ENCODE assay signal across 18 mouse cellular contexts in the genomic region with DNA sequence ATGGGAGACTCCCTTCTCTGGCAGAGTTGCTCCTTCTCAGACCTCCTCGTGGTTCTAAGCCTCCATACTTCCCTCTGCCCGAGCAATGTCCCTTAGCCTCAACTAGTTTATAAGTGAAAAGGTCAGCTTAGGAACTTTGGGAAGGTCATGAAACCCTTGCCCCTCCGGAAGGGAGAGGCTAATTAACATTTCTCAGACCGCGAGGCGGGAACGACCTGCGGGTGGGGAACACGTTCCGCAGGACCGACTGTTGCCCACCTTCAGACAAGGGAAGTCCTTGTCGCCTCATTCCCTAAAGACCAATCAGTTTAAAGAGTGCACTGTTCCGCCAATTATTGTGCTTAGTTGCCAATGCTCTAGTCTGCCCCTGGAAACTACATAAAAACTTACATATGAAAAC.
"Had no signal": no experiment of that assay in that cellular context is flagged by ENCODE, and none has a peak within 500 bp of the region (broad histone marks: within the 10 kb centered on the region; RNA-seq: fewer than 3 reads in every experiment).

No protein-coding gene starts in this region.

- H3K9me3 ChIP-seq: midbrain, embryonic 10.5 days; neural tube, embryonic 13.5 days; neural tube, embryonic 15.5 days had no signal

- H3K27me3 ChIP-seq: midbrain, embryonic 12.5 days; neural tube, embryonic 13.5 days; neural tube, embryonic 15.5 days had no signal

- H3K4me3 ChIP-seq: midbrain, embryonic 10.5 days; midbrain, embryonic 12.5 days; myocyte; neural tube, embryonic 13.5 days; neural tube, embryonic 15.5 days had no signal

- DNase-seq: lung, embryonic 14.5 days; lung, postnatal 10 days; lung, postnatal 4 days; midbrain, embryonic 14.5 days; retina, postnatal 1 day; right cerebral cortex, adult 18-20 months; right cerebral cortex, postnatal 25 days; right cerebral cortex, postnatal 4 days; spleen, adult 18-20 months; thymus, adult 18-20 months; thymus, postnatal 14 days; thymus, postnatal 36 days had no signal

- H3K4me1 ChIP-seq: midbrain, embryonic 10.5 days; midbrain, embryonic 12.5 days; neural tube, embryonic 13.5 days; neural tube, embryonic 15.5 days had no signal

- ATAC-seq: midbrain, embryonic 16.5 days had no signal

- H3K36me3 ChIP-seq: midbrain, embryonic 10.5 days; midbrain, embryonic 12.5 days; neural tube, embryonic 13.5 days; neural tube, embryonic 15.5 days had no signal

- H3K4me2 ChIP-seq: lung, embryonic 14.5 days; midbrain, embryonic 12.5 days; neural tube, embryonic 13.5 days; neural tube, embryonic 15.5 days had no signal

- H3K9ac ChIP-seq: lung, embryonic 14.5 days; midbrain, embryonic 12.5 days; neural tube, embryonic 13.5 days; neural tube, embryonic 15.5 days had no signal

- H3K27ac ChIP-seq: midbrain, embryonic 10.5 days; midbrain, embryonic 12.5 days; neural tube, embryonic 13.5 days; neural tube, embryonic 15.5 days had no signal
